Mouse (Mus musculus) CH12.LX (cell line): ENCODE results near the gene Cfap46. TPM values are rescaled to one million over a fixed set of nuclear protein-coding genes. Genes with fewer than 3 reads are reported as not detected.

Experiments used
- DNase-seq: peaks from one replicate; pipeline ENCODE4 v3.0.0-alpha.2; 2013; ENCODE audit errors: extremely low read depth
- H3K27ac ChIP-seq: 2 replicates; pipeline ENCODE4 v1.5.1; 2012; ENCODE audit warnings: low read depth, mild to moderate bottlenecking, control low read depth, moderate library complexity; ENCODE audit not compliant: insufficient read depth
- H3K27me3 ChIP-seq: replicated peaks from 2 replicates; pipeline ENCODE3; 2012; ENCODE audit warnings: inconsistent platforms
- H3K36me3 ChIP-seq, 2 experiments: replicated peaks in 1 of 2; 2 replicates each; pipeline versions ENCODE3 to v1.6.1; 2012; ENCODE audit warnings: inconsistent platforms in 1 of 2, low read length in 1 of 2, mild to moderate bottlenecking in 1 of 2, mixed read lengths in 1 of 2, moderate library complexity in 1 of 2; ENCODE audit not compliant: control insufficient read depth in 1 of 2, insufficient read depth in 1 of 2
- H3K4me1 ChIP-seq, 2 experiments: 2 replicates each; pipeline ENCODE4 v1.6.1; 2012; ENCODE audit warnings: inconsistent platforms in 1 of 2, moderate library complexity in 1 of 2; ENCODE audit not compliant: insufficient read depth in 2 of 2, control insufficient read depth in 1 of 2
- H3K4me2 ChIP-seq: 2 replicates; pipeline ENCODE4 v1.6.1; 2012; ENCODE audit warnings: low read depth, mild to moderate bottlenecking, control low read depth; ENCODE audit not compliant: poor library complexity, insufficient read depth, severe bottlenecking
- H3K4me3 ChIP-seq, 3 experiments: fragments of 150-350 bp in 1 of 3; sonication (generic) in 1 of 3; replicated peaks in 1 of 3; 2 replicates each; pipeline versions ENCODE3 to v1.5.1; 2011 to 2012; ENCODE audit warnings: low read depth in 2 of 3, low read length in 2 of 3, mild to moderate bottlenecking in 2 of 3, moderate library complexity in 2 of 3, control low read depth in 1 of 3, improper control_type of control experiment in 1 of 3, inconsistent platforms in 1 of 3, mixed read lengths in 1 of 3; ENCODE audit not compliant: poor library complexity in 1 of 3
- H3K79me2 ChIP-seq: replicated peaks from 2 replicates; pipeline ENCODE4 v1.6.1; 2012; ENCODE audit warnings: mild to moderate bottlenecking, moderate library complexity; ENCODE audit not compliant: control insufficient read depth, poor library complexity, insufficient read depth, severe bottlenecking; ENCODE audit errors: extremely low read depth
- H3K9ac ChIP-seq: 2 replicates; pipeline ENCODE4 v1.6.1; 2012; ENCODE audit warnings: low read depth, mild to moderate bottlenecking, control low read depth, moderate library complexity; ENCODE audit not compliant: insufficient read depth
- H3K9me3 ChIP-seq: replicated peaks from 2 replicates; pipeline ENCODE3; 2012; ENCODE audit warnings: low read length, inconsistent platforms, mixed read lengths
- CHD2 ChIP-seq: IDR thresholded peaks from 2 replicates; pipeline ENCODE4 v1.6.1; 2011; ENCODE audit warnings: low read length, improper control_type of control experiment
- CTCF ChIP-seq, 2 experiments: IDR thresholded peaks in 1 of 2; conservative IDR thresholded peaks in 1 of 2; 2 replicates each; pipeline ENCODE4 v1.5.1; 2011 to 2012; ENCODE audit warnings: low read depth in 2 of 2, low read length in 2 of 2, improper control_type of control experiment in 1 of 2, inconsistent platforms in 1 of 2, mild to moderate bottlenecking in 1 of 2, moderate library complexity in 1 of 2
- ELF1 ChIP-seq: IDR thresholded peaks from 2 replicates; pipeline ENCODE4 v1.6.1; 2014; ENCODE audit warnings: low read depth, mild to moderate bottlenecking, inconsistent platforms, low read length, improper control_type of control experiment
- EP300 ChIP-seq: IDR thresholded peaks from 2 replicates; pipeline ENCODE4 v1.6.1; 2011; ENCODE audit warnings: low read length, improper control_type of control experiment
- HCFC1 ChIP-seq: IDR thresholded peaks from 2 replicates; pipeline ENCODE4 v1.6.1; 2012; ENCODE audit warnings: low read depth, mild to moderate bottlenecking, inconsistent platforms, low read length, improper control_type of control experiment
- IRF4 ChIP-seq: IDR thresholded peaks from 2 replicates; pipeline ENCODE4 v1.6.1; 2014; ENCODE audit warnings: low read depth, mild to moderate bottlenecking, inconsistent platforms, low read length, improper control_type of control experiment
- JUN ChIP-seq: IDR thresholded peaks from 2 replicates; pipeline ENCODE4 v1.6.1; 2011; ENCODE audit warnings: low read depth, mild to moderate bottlenecking, low read length, improper control_type of control experiment, moderate library complexity; ENCODE audit not compliant: insufficient read depth
- KAT2A ChIP-seq: IDR thresholded peaks from 2 replicates; pipeline ENCODE4 v1.6.1; 2012; ENCODE audit warnings: low read length, improper control_type of control experiment, inconsistent platforms; ENCODE audit not compliant: insufficient replicate concordance
- MAFK ChIP-seq: IDR thresholded peaks from 2 replicates; pipeline ENCODE4 v1.6.1; 2011; ENCODE audit warnings: low read length, improper control_type of control experiment; ENCODE audit not compliant: insufficient replicate concordance
- MAX ChIP-seq: IDR thresholded peaks from 2 replicates; pipeline ENCODE4 v1.6.1; 2011; ENCODE audit warnings: low read length, improper control_type of control experiment
- MAZ ChIP-seq: IDR thresholded peaks from 2 replicates; pipeline ENCODE4 v1.6.1; 2012; ENCODE audit warnings: low read depth, mild to moderate bottlenecking, inconsistent platforms, low read length, improper control_type of control experiment, moderate library complexity
- MEF2A ChIP-seq: IDR thresholded peaks from 2 replicates; pipeline ENCODE4 v1.6.1; 2014; ENCODE audit warnings: low read depth, mild to moderate bottlenecking, inconsistent platforms, low read length, improper control_type of control experiment, borderline replicate concordance
- MXI1 ChIP-seq: IDR thresholded peaks from 2 replicates; pipeline ENCODE4 v1.6.1; 2011; ENCODE audit warnings: mild to moderate bottlenecking, low read depth, low read length, improper control_type of control experiment
- POLR2AphosphoS2 ChIP-seq: IDR thresholded peaks from 2 replicates; pipeline ENCODE4 v1.6.1; 2011; ENCODE audit warnings: low read depth, low read length, improper control_type of control experiment
- RAD21 ChIP-seq: IDR thresholded peaks from 2 replicates; pipeline ENCODE4 v1.6.1; 2011; ENCODE audit warnings: low read depth, mild to moderate bottlenecking, low read length, improper control_type of control experiment, moderate library complexity
- RCOR1 ChIP-seq: conservative IDR thresholded peaks from 2 replicates; pipeline ENCODE4 v1.6.1; 2012; ENCODE audit warnings: low read depth, mild to moderate bottlenecking, inconsistent platforms, low read length, improper control_type of control experiment
- TBP ChIP-seq: conservative IDR thresholded peaks from 2 replicates; pipeline ENCODE4 v1.6.1; 2011; ENCODE audit warnings: low read depth, low read length, improper control_type of control experiment
- USF1 ChIP-seq: IDR thresholded peaks from 2 replicates; pipeline ENCODE4 v1.6.1; 2014; ENCODE audit warnings: low read depth, mild to moderate bottlenecking, inconsistent platforms, low read length, improper control_type of control experiment
- ZC3H11A ChIP-seq: IDR thresholded peaks from 2 replicates; pipeline ENCODE4 v1.6.1; 2012; ENCODE audit warnings: low read depth, mild to moderate bottlenecking, inconsistent platforms, low read length, improper control_type of control experiment
- ZMIZ1 ChIP-seq: IDR thresholded peaks from 2 replicates; pipeline ENCODE4 v1.6.1; 2012; ENCODE audit warnings: low read depth, mild to moderate bottlenecking, inconsistent platforms, low read length, improper control_type of control experiment
- ZNF384 ChIP-seq: IDR thresholded peaks from 2 replicates; pipeline ENCODE4 v1.6.1; 2012; ENCODE audit warnings: low read depth, low read length, improper control_type of control experiment, inconsistent platforms
- dilution Hi-C: fragments of 300-500 bp; cut with MboI; formaldehyde crosslinking; loops from 2 replicates; pipeline ENCODE4 v1.14.3; 2020; ENCODE audit warnings: low sequenced_read_pairs; ENCODE audit not compliant: extremely low pct_unique_long_range_greater_than_20kb, extremely low pct_ligation_motif_present
- in situ Hi-C: fragments of 300-500 bp; cut with MboI; formaldehyde crosslinking; loops from 3 replicates; pipeline ENCODE4 v1.14.3; 2019; ENCODE audit warnings: low sequenced_read_pairs, low pct_ligation_motif_present, low pct_unique_long_range_greater_than_20kb, mixed read lengths
- polyA plus RNA-seq: library from polyadenylated mRNA; unstranded; fragments of >175 nt; gene quantifications from 2 replicates; pipeline ENCODE4 v1.2.1, GENCODE M21; 2012; ENCODE audit warnings: low read depth; ENCODE audit not compliant: insufficient read length
- total RNA-seq, 2 experiments: library from RNA; depleted of rRNA; stranded (reverse); fragments of 300-350 nt in 1 of 2; fragments of >200 nt in 1 of 2; gene quantifications; 2 replicates each; pipeline ENCODE4 v1.2.3; 2012 to 2014

Gene Cfap46
- total and polyA plus RNA-seq, 3 experiments, result 0.11 to 0.13 (median 0.11) TPM

DNA sequence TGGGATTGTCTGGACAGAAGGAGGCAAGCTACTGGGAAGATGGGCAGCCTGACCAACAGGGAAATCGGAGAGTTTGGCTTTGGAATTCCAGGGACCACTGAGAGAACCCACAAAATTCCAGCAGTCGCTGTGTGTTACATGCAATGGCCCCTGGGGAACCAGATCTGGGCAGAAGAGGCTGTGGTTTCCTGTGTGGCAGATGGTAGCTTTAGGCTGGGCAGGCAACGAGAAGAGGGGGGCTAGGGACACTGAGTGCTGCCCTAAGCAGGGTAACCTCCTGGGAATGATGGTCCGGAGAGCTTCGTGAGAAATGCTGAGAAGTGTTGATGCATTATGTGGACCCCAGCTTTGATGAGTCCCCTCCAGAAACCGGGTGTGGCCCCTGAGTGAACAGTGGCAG, 87.8 kb downstream of the Cfap46 start:
- Histone ChIP-seq H3K27ac (no peak overlapping the region), H3K9ac (no peak overlapping the region), H3K4me1 (peaks cover 0 to 5% of the 10 kb centered on the region in 2 experiments; a peak in 1 of 4 replicates), H3K79me2 (no peaks in the 10 kb centered on the region), H3K9me3 (no peaks in the 10 kb centered on the region), H3K36me3 (no peaks in the 10 kb centered on the region), H3K27me3 (peaks cover 50% of the 10 kb centered on the region), H3K4me2 (no peak overlapping the region), H3K4me3 (no peak overlapping the region)
- no peak for DNase-seq
- dilution Hi-C loops (no loop called here), in situ Hi-C loops (no loop called here)
- TF ChIP-seq IRF4, result no peak
- no peak for TF ChIP-seq ZC3H11A
- no peak for TF ChIP-seq ZMIZ1
- no peak for TF ChIP-seq MAZ
- no peak for TF ChIP-seq RCOR1
- TF ChIP-seq MAX, result no peak
- no peak for TF ChIP-seq MEF2A
- TF ChIP-seq RAD21, result no peak
- no peak for TF ChIP-seq MXI1
- no peak for TF ChIP-seq TBP
- TF ChIP-seq ZNF384, result no peak

- Histone ChIP-seq H3K4me1 (peaks cover 0 to 5% of the 10 kb centered on the region in 2 experiments; a peak in 1 of 4 replicates), H3K36me3 (no peaks in the 10 kb centered on the region)
- in situ Hi-C loops, result no loop called here
Observed at GRCm38 (mm10) chr7:139595311-139595710, 88.3 kb downstream of the Cfap46 start.

More at GRCm38 (mm10) chr7:139595311-139595710, 88.3 kb downstream of the Cfap46 start:
- Histone ChIP-seq H3K27ac (no peak overlapping the region), H3K9me3 (no peaks in the 10 kb centered on the region), H3K4me3 (no peak overlapping the region), H3K4me2 (no peak overlapping the region), H3K79me2 (no peaks in the 10 kb centered on the region), H3K27me3 (peaks cover 44% of the 10 kb centered on the region), H3K9ac (no peak overlapping the region)
- TF ChIP-seq CTCF (conservative IDR thresholded peaks at IDR 0.05 in 1 of 2, IDR thresholded peaks at IDR 0.05 in 1 of 2; ENCODE audit: low read depth in 2 of 2, low read length in 2 of 2), result no peak
- no peak for TF ChIP-seq HCFC1
- TF ChIP-seq IRF4, result no peak
- TF ChIP-seq KAT2A, result no peak
- TF ChIP-seq JUN, result no peak
- no peak for TF ChIP-seq MAFK
- no peak for TF ChIP-seq ZMIZ1
- no peak for TF ChIP-seq MXI1
- no peak for TF ChIP-seq EP300
- no peak for TF ChIP-seq POLR2AphosphoS2
- TF ChIP-seq ELF1, result no peak
- TF ChIP-seq USF1, result no peak
- TF ChIP-seq CHD2, result no peak
- no peak for TF ChIP-seq MEF2A
- dilution Hi-C loops, result no loop called here
- DNase-seq, result no peak
